Mouse (Mus musculus) CH12.LX (cell line): ENCODE results near the gene Foxl2. TPM values are rescaled to one million over a fixed set of nuclear protein-coding genes. Genes with fewer than 3 reads are reported as not detected.

Experiments used
- DNase-seq: peaks from one replicate; pipeline ENCODE4 v3.0.0-alpha.2; 2013; ENCODE audit errors: extremely low read depth
- H3K27ac ChIP-seq: 2 replicates; pipeline ENCODE4 v1.5.1; 2012; ENCODE audit warnings: low read depth, mild to moderate bottlenecking, control low read depth, moderate library complexity; ENCODE audit not compliant: insufficient read depth
- H3K27me3 ChIP-seq: replicated peaks from 2 replicates; pipeline ENCODE3; 2012; ENCODE audit warnings: inconsistent platforms
- H3K36me3 ChIP-seq, 2 experiments: replicated peaks in 1 of 2; 2 replicates each; pipeline versions ENCODE3 to v1.6.1; 2012; ENCODE audit warnings: inconsistent platforms in 1 of 2, low read length in 1 of 2, mild to moderate bottlenecking in 1 of 2, mixed read lengths in 1 of 2, moderate library complexity in 1 of 2; ENCODE audit not compliant: control insufficient read depth in 1 of 2, insufficient read depth in 1 of 2
- H3K4me1 ChIP-seq, 2 experiments: 2 replicates each; pipeline ENCODE4 v1.6.1; 2012; ENCODE audit warnings: inconsistent platforms in 1 of 2, moderate library complexity in 1 of 2; ENCODE audit not compliant: insufficient read depth in 2 of 2, control insufficient read depth in 1 of 2
- H3K4me2 ChIP-seq: 2 replicates; pipeline ENCODE4 v1.6.1; 2012; ENCODE audit warnings: low read depth, mild to moderate bottlenecking, control low read depth; ENCODE audit not compliant: poor library complexity, insufficient read depth, severe bottlenecking
- H3K4me3 ChIP-seq, 3 experiments: fragments of 150-350 bp in 1 of 3; sonication (generic) in 1 of 3; replicated peaks in 1 of 3; 2 replicates each; pipeline versions ENCODE3 to v1.5.1; 2011 to 2012; ENCODE audit warnings: low read depth in 2 of 3, low read length in 2 of 3, mild to moderate bottlenecking in 2 of 3, moderate library complexity in 2 of 3, control low read depth in 1 of 3, improper control_type of control experiment in 1 of 3, inconsistent platforms in 1 of 3, mixed read lengths in 1 of 3; ENCODE audit not compliant: poor library complexity in 1 of 3
- H3K79me2 ChIP-seq: replicated peaks from 2 replicates; pipeline ENCODE4 v1.6.1; 2012; ENCODE audit warnings: mild to moderate bottlenecking, moderate library complexity; ENCODE audit not compliant: control insufficient read depth, poor library complexity, insufficient read depth, severe bottlenecking; ENCODE audit errors: extremely low read depth
- H3K9ac ChIP-seq: 2 replicates; pipeline ENCODE4 v1.6.1; 2012; ENCODE audit warnings: low read depth, mild to moderate bottlenecking, control low read depth, moderate library complexity; ENCODE audit not compliant: insufficient read depth
- H3K9me3 ChIP-seq: replicated peaks from 2 replicates; pipeline ENCODE3; 2012; ENCODE audit warnings: low read length, inconsistent platforms, mixed read lengths
- BHLHE40 ChIP-seq: IDR thresholded peaks from 2 replicates; pipeline ENCODE4 v1.6.1; 2011; ENCODE audit warnings: mild to moderate bottlenecking, low read depth, low read length, improper control_type of control experiment
- CHD1 ChIP-seq: IDR thresholded peaks from 2 replicates; pipeline ENCODE4 v1.6.1; 2012; ENCODE audit warnings: low read depth, low read length, improper control_type of control experiment, inconsistent platforms
- EP300 ChIP-seq: IDR thresholded peaks from 2 replicates; pipeline ENCODE4 v1.6.1; 2011; ENCODE audit warnings: low read length, improper control_type of control experiment
- GABPA ChIP-seq: IDR thresholded peaks from 2 replicates; pipeline ENCODE4 v1.6.1; 2012; ENCODE audit warnings: low read depth, low read length, improper control_type of control experiment, inconsistent platforms; ENCODE audit not compliant: insufficient replicate concordance
- HCFC1 ChIP-seq: IDR thresholded peaks from 2 replicates; pipeline ENCODE4 v1.6.1; 2012; ENCODE audit warnings: low read depth, mild to moderate bottlenecking, inconsistent platforms, low read length, improper control_type of control experiment
- IRF4 ChIP-seq: IDR thresholded peaks from 2 replicates; pipeline ENCODE4 v1.6.1; 2014; ENCODE audit warnings: low read depth, mild to moderate bottlenecking, inconsistent platforms, low read length, improper control_type of control experiment
- JUN ChIP-seq: IDR thresholded peaks from 2 replicates; pipeline ENCODE4 v1.6.1; 2011; ENCODE audit warnings: low read depth, mild to moderate bottlenecking, low read length, improper control_type of control experiment, moderate library complexity; ENCODE audit not compliant: insufficient read depth
- JUND ChIP-seq: conservative IDR thresholded peaks from 2 replicates; pipeline ENCODE4 v1.6.1; 2011; ENCODE audit warnings: low read depth, low read length, improper control_type of control experiment
- KAT2A ChIP-seq: IDR thresholded peaks from 2 replicates; pipeline ENCODE4 v1.6.1; 2012; ENCODE audit warnings: low read length, improper control_type of control experiment, inconsistent platforms; ENCODE audit not compliant: insufficient replicate concordance
- MAFK ChIP-seq: IDR thresholded peaks from 2 replicates; pipeline ENCODE4 v1.6.1; 2011; ENCODE audit warnings: low read length, improper control_type of control experiment; ENCODE audit not compliant: insufficient replicate concordance
- MAX ChIP-seq: IDR thresholded peaks from 2 replicates; pipeline ENCODE4 v1.6.1; 2011; ENCODE audit warnings: low read length, improper control_type of control experiment
- MEF2A ChIP-seq: IDR thresholded peaks from 2 replicates; pipeline ENCODE4 v1.6.1; 2014; ENCODE audit warnings: low read depth, mild to moderate bottlenecking, inconsistent platforms, low read length, improper control_type of control experiment, borderline replicate concordance
- MXI1 ChIP-seq: IDR thresholded peaks from 2 replicates; pipeline ENCODE4 v1.6.1; 2011; ENCODE audit warnings: mild to moderate bottlenecking, low read depth, low read length, improper control_type of control experiment
- NELFE ChIP-seq: IDR thresholded peaks from 2 replicates; pipeline ENCODE4 v1.6.1; 2011; ENCODE audit warnings: low read depth, low read length, improper control_type of control experiment
- NRF1 ChIP-seq: IDR thresholded peaks from 2 replicates; pipeline ENCODE4 v1.6.1; 2014; ENCODE audit warnings: low read depth, mild to moderate bottlenecking, inconsistent platforms, low read length, improper control_type of control experiment, moderate library complexity
- PAX5 ChIP-seq: IDR thresholded peaks from 2 replicates; pipeline ENCODE4 v1.6.1; 2012; ENCODE audit warnings: low read length, inconsistent platforms, mixed read lengths
- SIN3A ChIP-seq: IDR thresholded peaks from 2 replicates; pipeline ENCODE4 v1.6.1; 2012; ENCODE audit warnings: low read length, improper control_type of control experiment, inconsistent platforms
- SMC3 ChIP-seq: IDR thresholded peaks from 2 replicates; pipeline ENCODE4 v1.6.1; 2011; ENCODE audit warnings: low read depth, low read length, improper control_type of control experiment
- TBP ChIP-seq: conservative IDR thresholded peaks from 2 replicates; pipeline ENCODE4 v1.6.1; 2011; ENCODE audit warnings: low read depth, low read length, improper control_type of control experiment
- TCF12 ChIP-seq: IDR thresholded peaks from 2 replicates; pipeline ENCODE4 v1.6.1; 2014; ENCODE audit warnings: low read depth, mild to moderate bottlenecking, inconsistent platforms, low read length, improper control_type of control experiment
- USF2 ChIP-seq: conservative IDR thresholded peaks from 2 replicates; pipeline ENCODE4 v1.6.1; 2011; ENCODE audit warnings: low read depth, low read length, improper control_type of control experiment
- ZKSCAN1 ChIP-seq: IDR thresholded peaks from 2 replicates; pipeline ENCODE4 v1.6.1; 2012; ENCODE audit warnings: low read depth, inconsistent platforms, low read length, improper control_type of control experiment, borderline replicate concordance
- ZMIZ1 ChIP-seq: IDR thresholded peaks from 2 replicates; pipeline ENCODE4 v1.6.1; 2012; ENCODE audit warnings: low read depth, mild to moderate bottlenecking, inconsistent platforms, low read length, improper control_type of control experiment
- ZNF384 ChIP-seq: IDR thresholded peaks from 2 replicates; pipeline ENCODE4 v1.6.1; 2012; ENCODE audit warnings: low read depth, low read length, improper control_type of control experiment, inconsistent platforms
- dilution Hi-C: fragments of 300-500 bp; cut with MboI; formaldehyde crosslinking; loops from 2 replicates; pipeline ENCODE4 v1.14.3; 2020; ENCODE audit warnings: low sequenced_read_pairs; ENCODE audit not compliant: extremely low pct_unique_long_range_greater_than_20kb, extremely low pct_ligation_motif_present
- in situ Hi-C: fragments of 300-500 bp; cut with MboI; formaldehyde crosslinking; loops from 3 replicates; pipeline ENCODE4 v1.14.3; 2019; ENCODE audit warnings: low sequenced_read_pairs, low pct_ligation_motif_present, low pct_unique_long_range_greater_than_20kb, mixed read lengths
- polyA plus RNA-seq: library from polyadenylated mRNA; unstranded; fragments of >175 nt; gene quantifications from 2 replicates; pipeline ENCODE4 v1.2.1, GENCODE M21; 2012; ENCODE audit warnings: low read depth; ENCODE audit not compliant: insufficient read length
- total RNA-seq, 2 experiments: library from RNA; depleted of rRNA; stranded (reverse); fragments of 300-350 nt in 1 of 2; fragments of >200 nt in 1 of 2; gene quantifications; 2 replicates each; pipeline ENCODE4 v1.2.3; 2012 to 2014

Foxl2 gene
- total and polyA plus RNA-seq, 3 experiments: not detected

DNA sequence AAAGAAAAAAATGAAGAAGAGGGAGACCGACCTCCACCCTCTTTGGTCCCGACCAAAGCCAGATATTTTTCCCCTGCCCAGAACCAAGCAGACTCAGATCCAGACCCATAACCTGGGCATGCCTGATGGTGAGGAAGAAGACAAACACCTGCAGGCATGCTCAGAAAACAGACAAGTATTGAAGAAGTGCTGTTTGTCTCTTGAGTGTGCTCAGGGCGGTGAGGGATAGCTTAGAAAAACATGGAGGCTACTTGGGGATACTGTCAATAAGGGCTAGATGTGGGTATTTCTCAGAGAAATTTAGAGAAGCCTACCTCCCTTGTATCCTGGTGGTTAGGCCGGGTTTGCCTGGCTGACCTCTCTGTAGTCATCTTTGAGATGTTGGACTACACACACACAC lies 1.8 kb upstream of the Foxl2 start:
- TF ChIP-seq PAX5: no peak
- TF ChIP-seq GABPA: no peak
- no peak for TF ChIP-seq BHLHE40
- no peak for TF ChIP-seq JUN
- TF ChIP-seq ZMIZ1: no peak
- TF ChIP-seq MEF2A: no peak
- no peak for TF ChIP-seq NELFE
- no peak for TF ChIP-seq JUND
- TF ChIP-seq MAX: no peak
- Histone ChIP-seq H3K9ac (no peak overlapping the region), H3K27me3 (no peaks in the 10 kb centered on the region), H3K4me3 (no peak overlapping the region), H3K4me1 (no peaks in the 10 kb centered on the region), H3K79me2 (no peaks in the 10 kb centered on the region), H3K4me2 (no peak overlapping the region), H3K36me3 (no peaks in the 10 kb centered on the region), H3K27ac (no peak overlapping the region), H3K9me3 (peaks cover 26% of the 10 kb centered on the region)
- dilution Hi-C loops (no loop called here), in situ Hi-C loops (loop anchor here (25.0 kb wide), 1 partner anchor 316 kb away; no protein-coding TSS in a partner anchor)
- DNase-seq: no peak

DNA sequence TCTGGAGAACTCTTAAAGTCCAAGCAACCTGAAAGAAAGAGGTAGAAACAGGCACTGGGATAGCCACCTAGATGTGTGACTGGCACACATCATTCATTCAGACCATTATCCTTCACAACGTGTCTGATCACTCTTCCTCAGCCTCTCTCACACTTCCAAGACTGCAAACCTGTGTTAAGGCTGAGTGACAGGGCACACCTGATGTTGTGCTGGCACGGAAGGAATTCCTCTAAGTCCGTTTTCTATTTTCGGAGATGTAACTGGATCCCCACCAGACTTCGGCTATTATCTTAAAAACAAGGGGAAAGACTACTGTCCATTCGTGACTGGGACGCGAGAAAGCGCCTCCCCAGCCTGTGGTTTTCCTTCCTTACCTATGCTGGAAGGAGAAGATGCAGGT lies 1.3 kb upstream of the Foxl2 start:
- no peak overlapping the region for H3K4me2 ChIP-seq
- TF ChIP-seq CHD1 (no peak), IRF4 (no peak), NRF1 (no peak), ZMIZ1 (no peak), NELFE (no peak)
- TF ChIP-seq, all 38 proteins: peak for 0
- Histone ChIP-seq H3K79me2 (no peaks in the 10 kb centered on the region), H3K27me3 (no peaks in the 10 kb centered on the region), H3K4me1 (no peaks in the 10 kb centered on the region), H3K9me3 (peaks cover 26% of the 10 kb centered on the region), H3K4me3 (no peak overlapping the region), H3K36me3 (no peaks in the 10 kb centered on the region), H3K27ac (no peak overlapping the region), H3K9ac (no peak overlapping the region)
- in situ Hi-C loops (loop anchor here (25.0 kb wide), 1 partner anchor 317 kb away; no protein-coding TSS in a partner anchor), dilution Hi-C loops (no loop called here)
- no peak for DNase-seq

GRCm38 (mm10) chr9:98954391-98955102 lies 541 bp upstream of the Foxl2 start:
- Histone ChIP-seq H3K27me3 (no peaks in the 10 kb centered on the region), H3K9ac (no peak overlapping the region), H3K9me3 (peaks cover 26% of the 10 kb centered on the region), H3K4me2 (no peak overlapping the region), H3K79me2 (no peaks in the 10 kb centered on the region), H3K36me3 (no peaks in the 10 kb centered on the region), H3K4me3 (no peak overlapping the region), H3K4me1 (no peaks in the 10 kb centered on the region), H3K27ac (no peak overlapping the region)
- dilution Hi-C loops: no loop called here
- in situ Hi-C loops: loop anchor here (25.0 kb wide), 1 partner anchor 317 kb away; no protein-coding TSS in a partner anchor
- no peak for DNase-seq
- no peak for TF ChIP-seq SIN3A
- TF ChIP-seq KAT2A: no peak
- no peak for TF ChIP-seq HCFC1
- TF ChIP-seq PAX5: no peak
- TF ChIP-seq MEF2A: no peak
- no peak for TF ChIP-seq USF2
- no peak for TF ChIP-seq JUND
- TF ChIP-seq ZKSCAN1: no peak
- TF ChIP-seq TCF12: no peak
- no peak for TF ChIP-seq EP300
- TF ChIP-seq ZNF384: no peak
- TF ChIP-seq SMC3: no peak
- TF ChIP-seq MXI1: no peak
- TF ChIP-seq CHD1: no peak
- no peak for TF ChIP-seq TBP
- TF ChIP-seq MAFK: no peak
- no peak for TF ChIP-seq IRF4
